Mouse (Mus musculus) heart, adult 2 months (tissue): ENCODE results near the gene Hmgb2.

Source experiments
- CTCF ChIP-seq: fragments of 200-600 bp; IDR thresholded peaks from 2 replicates; pipeline ENCODE4 v1.8.1; 2022; ENCODE audit warnings: antibody characterized with exemption, mild to moderate bottlenecking, moderate library complexity
- EP300 ChIP-seq: fragments of 200-500 bp; IDR thresholded peaks from 2 replicates; pipeline ENCODE4 v1.6.1; 2011; ENCODE audit warnings: low read depth, low read length, control low read depth; ENCODE audit not compliant: insufficient read depth
- POLR2A ChIP-seq: fragments of 200-500 bp; IDR thresholded peaks from 2 replicates; pipeline ENCODE4 v1.6.1; 2011; ENCODE audit warnings: mild to moderate bottlenecking, low read depth, low read length, control low read depth; ENCODE audit not compliant: insufficient read depth

GRCm38 (mm10) chr8:57489366-57489765 is 22.3 kb upstream of the Hmgb2 start:
- TF ChIP-seq CTCF (no peak), EP300 (no peak), POLR2A (no peak)
